Mouse (Mus musculus) limb, embryonic 10.5 days (tissue): ENCODE data around the gene Vac14. TPM values are rescaled to one million over a fixed set of nuclear protein-coding genes. Genes with fewer than 3 reads are reported as not detected.

ENCODE experiments used
- DNase-seq: peaks from one replicate; pipeline ENCODE4 v3.0.0-alpha.2; 2017; ENCODE audit warnings: low spot score
- H3K27ac ChIP-seq: fragments of 300-500 bp; sonication (generic); 2 replicates; pipeline ENCODE4 v1.5.1; 2016; ENCODE audit warnings: mild to moderate bottlenecking
- H3K27me3 ChIP-seq: fragments of 300-500 bp; sonication (generic); 2 replicates; pipeline ENCODE4 v1.6.1; 2016; ENCODE audit warnings: low read depth, mild to moderate bottlenecking; ENCODE audit not compliant: poor library complexity, severe bottlenecking
- H3K36me3 ChIP-seq: fragments of 300-500 bp; sonication (generic); 2 replicates; pipeline ENCODE4 v1.6.1; 2016; ENCODE audit warnings: mild to moderate bottlenecking, moderate library complexity
- H3K4me1 ChIP-seq: fragments of 300-500 bp; sonication (generic); 2 replicates; pipeline ENCODE4 v1.6.1; 2016
- H3K4me3 ChIP-seq: fragments of 300-500 bp; sonication (generic); 2 replicates; pipeline ENCODE4 v1.5.1; 2016; ENCODE audit warnings: mild to moderate bottlenecking, moderate library complexity
- H3K9me3 ChIP-seq: fragments of 300-500 bp; sonication (generic); replicated peaks from 2 replicates; pipeline ENCODE4 v1.6.1; 2016; ENCODE audit warnings: mild to moderate bottlenecking
- WGBS: fragments of 180-500 bp; shearing (Covaris S2); methylation state at CpG from one replicate; pipeline ENCODE4 v1.1.7; 2016; 5-methylcytosine and 5-hydroxymethylcytosine counted together
- polyA plus RNA-seq: library from polyadenylated mRNA; unstranded; fragments of >200 nt; fragmentation: Nextera tagmentation; extraction: Ambion mirVana; gene quantifications from 2 replicates; pipeline ENCODE4 v1.2.1, GENCODE M21; 2016

Gene Vac14
- polyA plus RNA-seq, 1 experiment from 2014 or later = 30.8 TPM

DNA sequence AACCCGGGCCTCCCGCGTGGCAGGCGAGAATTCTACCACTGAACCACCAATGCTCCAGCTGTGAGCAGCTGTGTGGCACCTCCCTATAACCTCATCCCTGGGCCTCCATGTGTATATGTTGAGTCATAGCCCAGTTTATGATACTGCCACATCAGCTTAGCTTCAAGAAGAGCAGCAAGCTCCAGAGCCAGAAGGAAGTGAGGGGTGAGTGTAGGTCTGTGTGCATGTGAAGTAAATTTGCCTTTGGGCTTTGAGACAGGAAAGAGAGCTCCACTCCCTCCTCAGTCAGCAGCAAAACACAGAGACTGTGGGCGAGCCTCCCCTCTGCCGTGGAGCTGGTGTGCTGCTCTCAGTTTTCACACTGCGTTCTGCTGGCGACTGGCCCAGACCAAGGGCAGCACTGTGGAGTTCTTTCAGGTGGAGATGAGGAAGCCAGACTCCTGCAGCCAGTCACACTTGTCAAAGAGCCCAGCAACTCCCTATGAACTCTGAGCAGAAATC lies 12.2 kb downstream of the Vac14 start:
- Histone ChIP-seq H3K4me1 (no peaks in the 10 kb centered on the region), H3K36me3 (peaks cover 46% of the 10 kb centered on the region), H3K4me3 (no peak overlapping the region), H3K9me3 (no peaks in the 10 kb centered on the region), H3K27ac (no peak overlapping the region), H3K27me3 (no peaks in the 10 kb centered on the region)
- 91% methylated on average over 8 of the region's 8 CpGs for WGBS
- no peak for DNase-seq

DNA sequence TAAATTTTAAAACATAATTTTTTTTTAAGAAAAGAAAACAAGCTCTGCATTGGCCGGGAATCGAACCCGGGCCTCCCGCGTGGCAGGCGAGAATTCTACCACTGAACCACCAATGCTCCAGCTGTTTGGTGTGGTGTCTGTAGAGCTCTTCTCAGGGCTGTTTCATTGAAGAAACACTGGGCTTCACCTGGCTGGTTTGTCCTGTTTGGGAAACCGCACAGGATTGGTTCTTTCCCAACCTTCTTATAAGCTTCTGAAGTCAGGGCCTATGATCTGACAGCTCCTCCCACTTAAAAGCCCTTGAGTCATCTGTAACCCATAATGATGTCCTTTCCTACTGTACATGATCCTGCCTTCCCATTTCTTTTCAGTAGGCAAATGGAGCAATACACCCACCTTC lies 12.8 kb downstream of the Vac14 start:
- Histone ChIP-seq H3K27me3 (no peaks in the 10 kb centered on the region), H3K4me3 (no peak overlapping the region), H3K4me1 (no peaks in the 10 kb centered on the region), H3K9me3 (no peaks in the 10 kb centered on the region), H3K36me3 (peaks cover 52% of the 10 kb centered on the region), H3K27ac (no peak overlapping the region)
- 93% methylated on average over 7 of the region's 7 CpGs for WGBS
- DNase-seq = no peak

DNA sequence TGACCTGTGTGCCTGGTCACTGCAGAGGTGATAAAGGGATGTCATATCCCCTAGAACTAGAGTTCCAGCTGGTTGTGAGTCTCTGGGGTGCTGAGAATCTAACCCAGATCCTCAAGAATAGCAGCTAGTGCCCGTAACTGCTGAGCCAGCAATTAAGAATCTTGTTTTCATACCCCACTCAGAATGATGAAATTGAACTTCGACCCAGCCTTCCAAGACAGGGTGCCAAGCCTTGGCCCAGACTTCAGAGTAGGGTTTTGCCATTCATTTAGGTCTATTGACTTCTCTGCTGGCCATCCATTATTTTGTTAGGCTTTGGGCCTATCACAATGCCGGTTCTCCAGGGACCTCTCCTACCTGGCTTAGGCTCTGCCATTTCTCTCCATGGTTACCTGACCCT lies 15.4 kb downstream of the Vac14 start:
- Histone ChIP-seq H3K27me3 (no peaks in the 10 kb centered on the region), H3K4me3 (no peak overlapping the region), H3K9me3 (no peaks in the 10 kb centered on the region), H3K4me1 (no peaks in the 10 kb centered on the region), H3K27ac (no peak overlapping the region), H3K36me3 (peaks cover 73% of the 10 kb centered on the region)
- WGBS = 95% methylated on average over 3 of the region's 3 CpGs
- DNase-seq = no peak

DNA sequence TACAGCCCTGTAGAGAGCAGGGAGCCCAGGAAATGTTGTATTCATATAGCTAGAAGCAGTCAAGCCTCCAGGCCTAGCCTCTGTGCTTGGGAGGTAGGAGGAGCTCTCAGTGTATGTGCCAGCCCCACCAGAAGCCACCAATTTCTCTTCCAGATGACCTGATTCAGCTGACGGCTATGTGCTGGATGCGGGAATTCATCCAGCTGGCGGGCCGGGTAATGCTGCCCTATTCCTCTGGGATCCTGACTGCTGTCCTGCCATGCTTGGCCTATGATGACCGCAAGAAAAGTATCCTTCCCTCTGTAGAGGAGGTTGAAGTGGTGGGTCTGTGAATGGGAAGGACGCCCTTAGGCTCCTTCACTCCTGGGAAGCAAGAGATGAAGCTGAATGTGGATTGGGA lies 17.8 kb downstream of the Vac14 start:
- 92% methylated on average over 6 of the region's 6 CpGs for WGBS
- Histone ChIP-seq H3K4me1 (no peaks in the 10 kb centered on the region), H3K27ac (no peak overlapping the region), H3K9me3 (no peaks in the 10 kb centered on the region), H3K27me3 (no peaks in the 10 kb centered on the region), H3K36me3 (peaks cover 77% of the 10 kb centered on the region), H3K4me3 (no peak overlapping the region)
- no peak for DNase-seq

DNA sequence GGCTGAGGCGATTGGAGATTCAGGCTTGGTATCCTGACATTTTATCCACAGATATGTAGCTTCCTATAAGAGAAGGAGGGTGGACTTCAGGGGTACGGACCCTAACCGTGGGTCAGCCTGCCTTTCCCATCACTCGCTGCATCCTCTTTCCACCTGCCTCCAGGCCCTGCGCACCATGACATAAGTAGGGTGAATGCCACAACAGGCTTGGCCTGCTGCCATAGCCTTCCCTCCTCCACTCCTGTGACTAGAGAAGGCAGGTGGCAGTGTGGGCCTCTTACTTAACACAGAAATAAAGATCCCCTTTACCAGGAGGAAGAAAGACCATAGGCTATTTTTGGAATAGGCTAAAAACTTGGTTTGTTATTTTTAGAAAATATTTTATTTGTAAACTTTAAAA lies 23.9 kb downstream of the Vac14 start:
- H3K27me3 ChIP-seq = no peaks in the 10 kb centered on the region
- no peaks in the 10 kb centered on the region for H3K9me3 ChIP-seq
- peaks cover 52% of the 10 kb centered on the region for H3K36me3 ChIP-seq
- WGBS = 95% methylated on average over 5 of the region's 5 CpGs
- H3K4me1 ChIP-seq = no peaks in the 10 kb centered on the region
- no peak overlapping the region for H3K27ac ChIP-seq
- H3K4me3 ChIP-seq = no peak overlapping the region
- no peak for DNase-seq

DNA sequence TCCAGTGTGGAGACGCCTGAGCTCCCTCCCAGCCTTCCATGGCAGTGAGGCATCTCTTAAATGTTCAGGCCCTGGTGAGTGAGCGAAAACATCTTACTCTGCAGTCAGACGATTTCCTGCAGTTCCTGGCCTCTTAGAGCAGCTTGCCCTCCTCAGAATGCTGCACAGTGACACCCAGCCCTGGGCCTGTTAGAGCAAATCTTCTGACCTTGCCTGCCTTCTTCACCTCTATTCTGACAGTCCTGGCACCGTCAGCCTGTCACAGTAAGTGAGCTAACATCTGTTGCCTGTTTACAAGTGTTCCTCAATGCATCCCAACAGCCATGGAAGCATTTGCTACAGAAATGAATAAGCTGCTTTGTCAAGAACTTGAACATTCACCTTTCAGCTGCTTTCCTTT lies 24.8 kb downstream of the Vac14 start:
- WGBS = 76% methylated on average over 4 of the region's 4 CpGs
- Histone ChIP-seq H3K36me3 (peaks cover 46% of the 10 kb centered on the region), H3K4me1 (no peaks in the 10 kb centered on the region)

DNA sequence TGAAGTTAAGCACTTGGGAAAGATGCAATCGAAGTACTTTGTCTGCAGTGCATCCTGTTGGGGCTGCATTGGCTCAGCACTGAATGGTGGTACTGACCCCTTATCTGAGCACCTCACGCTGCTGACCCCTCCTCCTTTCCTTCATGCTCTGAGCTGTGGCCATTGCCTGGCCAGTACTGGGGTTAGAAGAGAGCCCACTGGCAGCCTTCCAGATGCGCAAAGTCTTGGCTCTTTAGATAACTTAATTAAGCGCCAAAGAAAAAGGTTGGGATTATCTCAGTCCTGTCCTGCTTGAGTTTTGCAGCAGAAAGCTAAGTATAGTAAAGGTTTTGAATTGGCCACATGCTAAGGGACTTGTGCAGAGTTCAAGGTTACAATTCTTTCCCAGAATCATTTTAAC lies 26.0 kb downstream of the Vac14 start:
- peaks cover 49% of the 10 kb centered on the region for H3K36me3 ChIP-seq
- H3K4me1 ChIP-seq = no peaks in the 10 kb centered on the region
- no peak overlapping the region for H3K4me3 ChIP-seq
- H3K9me3 ChIP-seq = no peaks in the 10 kb centered on the region
- no peak for DNase-seq
- no peaks in the 10 kb centered on the region for H3K27me3 ChIP-seq
- 92% methylated on average over 4 of the region's 4 CpGs for WGBS
- no peak overlapping the region for H3K27ac ChIP-seq

More for the DNA sequence above, 24.8 kb downstream of the Vac14 start:
- Histone ChIP-seq H3K27ac (no peak overlapping the region), H3K9me3 (no peaks in the 10 kb centered on the region), H3K27me3 (no peaks in the 10 kb centered on the region), H3K4me3 (no peak overlapping the region)
- no peak for DNase-seq

DNA sequence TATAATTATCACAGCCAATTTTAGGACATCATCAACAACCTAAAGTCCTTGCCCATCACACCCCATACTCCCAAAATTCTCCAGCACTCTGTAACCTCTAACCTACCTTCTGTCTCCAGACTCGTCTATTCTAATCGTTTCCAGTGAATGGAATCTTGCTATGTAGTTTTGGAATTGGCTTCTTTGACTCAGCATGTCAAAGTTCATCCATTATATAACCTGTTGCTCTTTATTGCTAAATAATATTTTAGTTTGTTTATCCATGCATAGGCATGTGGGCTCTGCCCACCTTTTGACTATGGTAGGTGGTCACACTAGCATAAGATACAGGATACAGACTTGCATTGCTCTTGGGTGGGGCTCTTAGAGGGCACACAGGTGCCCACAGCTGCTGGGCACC lies 26.5 kb downstream of the Vac14 start:
- no peak overlapping the region for H3K4me3 ChIP-seq
- H3K27ac ChIP-seq = no peak overlapping the region
- no peaks in the 10 kb centered on the region for H3K4me1 ChIP-seq
- DNase-seq = no peak
- 89% methylated on average over 2 of the region's 2 CpGs for WGBS
- H3K36me3 ChIP-seq = peaks cover 52% of the 10 kb centered on the region
- no peaks in the 10 kb centered on the region for H3K9me3 ChIP-seq
- no peaks in the 10 kb centered on the region for H3K27me3 ChIP-seq

DNA sequence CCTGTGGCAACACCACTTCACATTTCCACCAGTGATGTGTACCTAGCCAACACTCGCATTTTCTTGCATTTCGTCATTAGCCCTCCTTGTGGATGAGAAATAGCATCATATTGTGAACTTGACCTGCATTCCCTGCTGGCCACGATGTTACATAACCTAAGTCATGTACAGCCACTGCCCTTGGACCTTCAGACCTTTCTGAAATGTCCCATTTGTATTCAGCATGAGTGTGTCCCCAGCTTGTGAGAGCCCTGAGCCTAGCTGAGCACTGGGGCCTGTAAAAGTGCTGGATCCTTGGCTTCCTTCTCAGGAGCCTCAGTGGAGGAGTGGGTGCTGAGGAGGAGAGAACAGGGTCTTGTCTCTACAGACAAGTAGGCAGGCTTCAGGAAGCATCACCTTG lies 27.0 kb downstream of the Vac14 start:
- H3K27ac ChIP-seq = no peak overlapping the region
- H3K36me3 ChIP-seq = peaks cover 52% of the 10 kb centered on the region
- no peaks in the 10 kb centered on the region for H3K4me1 ChIP-seq
- H3K27me3 ChIP-seq = no peaks in the 10 kb centered on the region
- H3K9me3 ChIP-seq = no peaks in the 10 kb centered on the region
- no peak overlapping the region for H3K4me3 ChIP-seq
- 96% methylated on average over 3 of the region's 3 CpGs for WGBS
- no peak for DNase-seq

DNA sequence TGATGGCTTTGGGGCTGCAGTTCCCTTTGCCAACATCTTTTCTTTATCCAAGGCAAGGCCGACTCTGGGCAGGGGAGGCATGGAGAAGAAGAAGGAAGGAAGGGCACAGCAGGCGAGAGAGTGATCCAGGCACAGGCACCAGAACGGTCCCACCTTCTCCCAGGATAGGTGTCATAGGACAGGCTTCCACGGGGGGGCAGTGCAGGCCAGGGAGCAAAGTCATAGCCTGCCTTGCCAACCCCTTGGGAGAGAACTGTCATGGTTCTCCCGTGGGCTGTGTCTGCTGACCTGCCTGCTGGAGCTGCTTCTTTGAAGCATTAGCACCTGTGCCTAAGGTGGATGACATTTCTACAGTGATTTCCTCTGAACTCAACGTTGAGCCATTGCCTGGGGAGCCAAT lies 27.7 kb downstream of the Vac14 start:
- no peaks in the 10 kb centered on the region for H3K4me1 ChIP-seq
- no peaks in the 10 kb centered on the region for H3K27me3 ChIP-seq
- H3K27ac ChIP-seq = no peak overlapping the region
- peaks cover 58% of the 10 kb centered on the region for H3K36me3 ChIP-seq
- peak; percentile 79 for DNase-seq
- H3K9me3 ChIP-seq = no peaks in the 10 kb centered on the region
- H3K4me3 ChIP-seq = no peak overlapping the region
- 47% methylated on average over 6 of the region's 6 CpGs for WGBS

DNA sequence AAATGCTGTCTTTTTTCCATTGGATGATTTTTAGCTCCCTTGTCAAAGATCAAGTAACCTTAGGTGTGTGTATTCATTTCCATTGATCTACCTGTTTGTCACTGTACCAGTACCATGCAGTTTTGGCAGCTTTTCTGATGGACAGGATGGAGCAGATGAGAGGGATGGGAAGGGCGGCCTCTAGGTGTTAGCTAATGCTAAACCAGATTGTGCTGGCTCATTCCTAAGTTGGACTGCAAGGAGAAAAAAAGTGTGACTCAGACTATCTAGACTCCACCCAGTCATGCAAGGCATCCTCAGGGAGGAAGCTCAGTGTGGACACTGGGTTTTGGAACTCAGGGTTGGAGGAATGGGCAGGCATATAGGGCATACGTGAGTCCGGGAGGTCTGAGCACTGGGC lies 30.2 kb downstream of the Vac14 start:
- 95% methylated on average over 3 of the region's 3 CpGs for WGBS
- no peaks in the 10 kb centered on the region for H3K9me3 ChIP-seq
- DNase-seq = no peak
- no peak overlapping the region for H3K4me3 ChIP-seq
- H3K27me3 ChIP-seq = no peaks in the 10 kb centered on the region
- peaks cover 67% of the 10 kb centered on the region for H3K36me3 ChIP-seq
- H3K27ac ChIP-seq = no peak overlapping the region
- H3K4me1 ChIP-seq = no peaks in the 10 kb centered on the region

DNA sequence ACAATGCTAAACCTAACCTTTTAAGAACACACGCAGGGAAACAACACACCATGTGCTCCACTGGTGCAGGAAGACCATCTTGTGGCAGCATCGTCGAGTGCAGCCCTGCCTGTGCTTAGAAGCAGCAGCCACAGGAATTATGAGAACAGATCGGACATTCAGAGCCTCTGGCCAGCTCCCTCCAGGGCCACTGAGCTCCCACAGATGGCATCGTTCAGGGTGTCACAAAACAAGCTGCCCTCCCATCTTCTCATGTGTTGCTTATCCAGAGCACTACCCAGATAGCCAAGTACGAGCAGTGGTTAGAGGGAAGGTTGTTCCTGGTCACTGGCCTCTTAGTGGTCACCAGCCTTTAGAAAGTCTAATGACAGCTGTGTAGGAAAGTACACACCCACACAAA lies 30.9 kb downstream of the Vac14 start:
- Histone ChIP-seq H3K27me3 (no peaks in the 10 kb centered on the region), H3K4me3 (no peak overlapping the region), H3K9me3 (no peaks in the 10 kb centered on the region), H3K27ac (no peak overlapping the region), H3K4me1 (no peaks in the 10 kb centered on the region), H3K36me3 (peaks cover 66% of the 10 kb centered on the region)
- no peak for DNase-seq
- WGBS = 92% methylated on average over 6 of the region's 6 CpGs

DNA sequence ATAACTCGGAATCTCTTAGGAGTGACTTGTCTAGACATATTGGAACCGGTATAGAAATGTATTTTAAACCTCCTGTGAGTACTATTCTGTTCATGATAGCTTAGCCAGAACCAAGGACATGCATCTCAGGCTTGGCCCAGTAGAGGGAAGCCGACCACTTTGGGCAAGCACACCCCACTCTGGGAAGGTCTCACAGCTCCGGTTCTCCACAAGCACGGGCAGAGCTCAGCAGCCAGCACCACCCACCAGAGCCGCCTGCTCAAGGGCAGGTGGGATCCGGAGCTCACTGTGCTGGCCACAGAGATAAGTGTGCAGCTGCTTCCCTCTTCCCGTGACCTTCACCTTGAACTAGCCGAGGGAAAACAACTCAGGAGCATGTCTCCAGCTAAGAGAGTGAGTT lies 32.5 kb downstream of the Vac14 start:
- Histone ChIP-seq H3K36me3 (peaks cover 60% of the 10 kb centered on the region), H3K27ac (no peak overlapping the region), H3K9me3 (no peaks in the 10 kb centered on the region), H3K4me3 (no peak overlapping the region), H3K4me1 (no peaks in the 10 kb centered on the region), H3K27me3 (no peaks in the 10 kb centered on the region)
- no peak for DNase-seq
- 90% methylated on average over 9 of the region's 9 CpGs for WGBS

DNA sequence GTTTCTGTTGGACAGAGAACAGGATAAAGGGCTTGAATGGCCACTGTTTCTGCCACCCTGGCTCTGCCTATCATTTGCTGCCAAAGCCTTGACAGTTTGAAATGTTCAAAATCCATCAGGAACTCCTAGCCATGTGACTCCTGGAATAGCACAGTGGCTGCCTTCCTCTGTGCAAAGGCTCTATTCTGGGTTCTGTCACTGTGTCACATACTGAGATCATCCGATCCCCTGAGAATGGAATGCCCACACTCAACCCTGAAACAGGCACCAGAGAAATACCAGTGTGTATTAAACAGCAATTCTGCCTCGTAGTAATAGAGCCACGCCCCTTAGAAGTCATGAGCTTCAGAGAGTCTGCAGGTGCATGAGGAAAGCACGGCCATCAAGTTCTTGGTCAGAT lies 33.5 kb downstream of the Vac14 start:
- WGBS = 91% methylated on average over 4 of the region's 4 CpGs
- no peak overlapping the region for H3K27ac ChIP-seq
- H3K36me3 ChIP-seq = peaks cover 60% of the 10 kb centered on the region
- no peak overlapping the region for H3K4me3 ChIP-seq
- H3K4me1 ChIP-seq = no peaks in the 10 kb centered on the region
- no peak for DNase-seq
- no peaks in the 10 kb centered on the region for H3K9me3 ChIP-seq
- H3K27me3 ChIP-seq = no peaks in the 10 kb centered on the region
